In the genomic region with DNA sequence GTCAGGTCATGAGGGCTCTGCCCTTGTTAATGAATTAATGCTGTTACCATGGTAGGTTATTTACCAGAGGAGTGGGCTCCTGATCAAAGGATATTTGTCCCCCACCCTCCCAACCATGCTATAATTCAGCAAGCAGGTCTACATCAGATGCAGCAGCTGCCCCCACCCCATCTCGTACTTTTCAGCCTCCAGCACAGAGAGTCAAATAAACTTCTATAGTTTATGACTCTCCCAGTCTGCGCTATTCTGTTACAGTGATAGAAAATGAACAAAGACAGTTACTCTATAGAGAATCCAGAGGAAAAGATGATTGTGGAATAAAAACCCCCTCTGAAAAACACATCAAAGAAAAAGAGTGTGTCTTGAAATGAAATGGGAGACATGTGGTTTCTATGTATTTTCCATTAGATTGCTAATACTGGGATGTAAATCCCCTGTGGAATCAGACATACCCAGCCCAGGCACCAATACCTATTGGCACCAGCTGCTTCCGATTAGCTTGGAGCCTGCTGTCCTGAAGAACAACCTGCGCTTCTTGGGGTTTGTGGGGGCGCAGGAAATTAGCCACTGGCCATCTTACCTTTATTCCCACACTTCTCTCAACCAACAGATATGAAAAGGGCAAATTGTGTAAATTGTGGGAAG, we compare ENCODE assay signal across 21 mouse cellular contexts.
DNase-seq lines count a peak whose midpoint lies in the region; ATAC-seq lines count a peak whose summit lies in the region.
"Had no signal": no experiment of that assay in that cellular context is flagged by ENCODE, and none has a peak within 500 bp of the region (broad histone marks: within the 10 kb centered on the region; RNA-seq: fewer than 3 reads in every experiment).

No protein-coding gene starts in this region.

- H3K27ac ChIP-seq in embryonic facial prominence, embryonic 10.5 days (replicated peaks) = peak overlapping the region; percentile 51; the same call in 1 of the 2 replicates
- H3K27ac ChIP-seq in embryonic facial prominence, embryonic 14.5 days (replicated peaks; ENCODE audit: low read depth, low read length) = peak overlapping the region; percentile 41; the same call in 1 of the 2 replicates
- peak overlapping the region; percentile 62 for H3K27ac ChIP-seq in limb, embryonic 12.5 days
- H3K27ac ChIP-seq: forebrain, embryonic 13.5 days; heart, adult 2 months; heart, embryonic 15.5 days; intestine, embryonic 15.5 days had no signal

- DNase-seq in embryo, embryonic 11 days = peak; percentile 45
- DNase-seq in embryo, embryonic 10.5 days (ENCODE audit: low spot score) = no peak
- DNase-seq in embryonic facial prominence, embryonic 10.5 days (ENCODE audit: low spot score) = peak; percentile 47
- DNase-seq in embryonic facial prominence, embryonic 14.5 days (ENCODE audit: low spot score) = peak; percentile 54
- no peak for DNase-seq in lung, postnatal 4 days
- no peak for DNase-seq in natural killer cell, adult 2 months (ENCODE audit: low spot score in 2 of 2)
- DNase-seq: adrenal gland, postnatal 10 days; B cell, adult 2 months; cerebellum, adult 11 months; cerebellum, adult 8-10 months; cerebellum, postnatal 14 days; forebrain, postnatal 0 days; gastrocnemius, adult 2 months; heart, adult 2 months; heart, postnatal 14 days had no signal

- WGBS in embryonic facial prominence, embryonic 10.5 days = 58% methylated on average over 5 of the region's 5 CpGs
- 33% methylated on average over 5 of the region's 5 CpGs for WGBS in embryonic facial prominence, embryonic 14.5 days
- WGBS in limb, embryonic 12.5 days = 19% methylated on average over 5 of the region's 5 CpGs

- no peaks in the 10 kb centered on the region for H3K36me3 ChIP-seq in embryonic facial prominence, embryonic 10.5 days (replicated peaks)
- H3K36me3 ChIP-seq in embryonic facial prominence, embryonic 14.5 days (ENCODE audit: control insufficient read depth, insufficient read depth, low read length) = no peaks in the 10 kb centered on the region
- no peaks in the 10 kb centered on the region for H3K36me3 ChIP-seq in limb, embryonic 12.5 days
- H3K36me3 ChIP-seq: heart, embryonic 15.5 days; intestine, embryonic 15.5 days had no signal

- peak; percentile 67; the same call in 1 of the 2 replicates for ATAC-seq in embryonic facial prominence, embryonic 14.5 days (ENCODE audit: low read depth)
- peak; percentile 69; the same call in 1 of the 2 replicates for ATAC-seq in limb, embryonic 12.5 days (ENCODE audit: insufficient number of reproducible peaks, insufficient read depth, low FRiP score, low TSS enrichment, low read depth)
- no peak for ATAC-seq in CD4-positive, CD25-positive, alpha-beta regulatory T cell, adult 4 months
- ATAC-seq: forebrain, embryonic 13.5 days; forebrain, postnatal 0 days; intestine, embryonic 15.5 days had no signal

- H3K4me2 ChIP-seq in embryonic facial prominence, embryonic 14.5 days (ENCODE audit: low read depth, low read length) = no peak overlapping the region
- no peak overlapping the region for H3K4me2 ChIP-seq in limb, embryonic 12.5 days
- H3K4me2 ChIP-seq: forebrain, embryonic 13.5 days; heart, embryonic 11.5 days; intestine, embryonic 15.5 days had no signal

- H3K4me1 ChIP-seq in embryonic facial prominence, embryonic 10.5 days = peaks cover 18% of the 10 kb centered on the region
- peaks cover 8% of the 10 kb centered on the region; the same call in 1 of the 2 replicates for H3K4me1 ChIP-seq in embryonic facial prominence, embryonic 14.5 days (ENCODE audit: control insufficient read depth, insufficient read depth, low read length)
- peaks cover 18% of the 10 kb centered on the region for H3K4me1 ChIP-seq in limb, embryonic 12.5 days (replicated peaks)
- H3K4me1 ChIP-seq: forebrain, embryonic 13.5 days; intestine, embryonic 15.5 days had no signal

- H3K4me3 ChIP-seq in embryonic facial prominence, embryonic 10.5 days = no peak overlapping the region
- H3K4me3 ChIP-seq in embryonic facial prominence, embryonic 14.5 days (ENCODE audit: low read depth, low read length) = no peak overlapping the region
- no peak overlapping the region for H3K4me3 ChIP-seq in limb, embryonic 12.5 days (replicated peaks)
- H3K4me3 ChIP-seq: forebrain, embryonic 13.5 days; gastrocnemius, adult 2 months; heart, adult 2 months; heart, embryonic 15.5 days; intestine, embryonic 15.5 days had no signal

- H3K27me3 ChIP-seq in embryonic facial prominence, embryonic 10.5 days (replicated peaks; ENCODE audit: low read depth, poor library complexity, severe bottlenecking) = no peaks in the 10 kb centered on the region
- H3K27me3 ChIP-seq in embryonic facial prominence, embryonic 14.5 days (replicated peaks; ENCODE audit: control insufficient read depth, insufficient read depth, low read length) = no peaks in the 10 kb centered on the region
- no peaks in the 10 kb centered on the region for H3K27me3 ChIP-seq in limb, embryonic 12.5 days
- H3K27me3 ChIP-seq: forebrain, embryonic 13.5 days; heart, embryonic 15.5 days; intestine, embryonic 15.5 days had no signal

- H3K9ac ChIP-seq in embryonic facial prominence, embryonic 14.5 days (ENCODE audit: low read depth, low read length) = no peak overlapping the region
- H3K9ac ChIP-seq in limb, embryonic 12.5 days (replicated peaks) = no peak overlapping the region
- H3K9ac ChIP-seq: forebrain, embryonic 13.5 days; forebrain, postnatal 0 days; heart, embryonic 15.5 days; intestine, embryonic 15.5 days had no signal

- no peaks in the 10 kb centered on the region for H3K9me3 ChIP-seq in embryonic facial prominence, embryonic 10.5 days
- no peaks in the 10 kb centered on the region for H3K9me3 ChIP-seq in embryonic facial prominence, embryonic 14.5 days (ENCODE audit: control insufficient read depth, low read length)
- no peaks in the 10 kb centered on the region for H3K9me3 ChIP-seq in limb, embryonic 12.5 days
- H3K9me3 ChIP-seq: forebrain, embryonic 13.5 days; heart, embryonic 15.5 days; intestine, embryonic 15.5 days had no signal

Comparison
In these comparisons a context has a peak if more than half of its experiments do, and no peak if none do; other contexts are left out.
1. DNase-seq: peak in embryo, embryonic 11 days (single experiment), embryonic facial prominence, embryonic 10.5 days (single experiment) and embryonic facial prominence, embryonic 14.5 days (single experiment); none in embryo, embryonic 10.5 days (single experiment), lung, postnatal 4 days (0 of 2) and natural killer cell, adult 2 months (0 of 2).
2. Peak in every context shown above with its lines, with median percentiles within 50 percentile points of each other: H3K27ac ChIP-seq.